In the genomic region with DNA sequence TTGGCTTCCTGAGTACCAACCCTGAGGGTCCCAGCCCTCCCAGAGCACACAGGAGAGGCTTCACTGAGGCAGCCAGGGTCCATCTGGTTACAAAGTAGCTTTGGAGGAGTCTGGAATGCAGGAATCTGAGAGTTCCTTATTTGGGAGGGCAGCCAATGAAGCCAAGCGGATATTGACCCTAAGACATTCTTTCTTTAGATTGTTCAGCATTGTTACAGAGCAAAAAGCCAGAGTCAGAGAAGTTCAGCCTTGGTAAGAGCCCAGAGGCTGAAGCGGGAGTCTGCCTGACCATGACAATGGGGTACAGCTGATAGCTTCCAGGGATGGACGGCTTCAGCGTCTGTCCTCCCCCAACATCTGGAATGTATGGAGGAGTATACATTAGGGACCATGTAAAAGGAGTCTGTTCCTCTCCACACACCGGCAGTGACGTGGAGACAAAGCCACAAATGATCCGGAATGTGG, we compare ENCODE assay signal across 10 mouse cellular contexts. TPM values are rescaled to one million over a fixed set of nuclear protein-coding genes. Genes with fewer than 3 reads are reported as not detected.
DNase-seq lines count a peak whose midpoint lies in the region; ATAC-seq and TF ChIP-seq lines count a peak whose summit lies in the region.
"Had no signal": no experiment of that assay in that cellular context is flagged by ENCODE, and none has a peak within 500 bp of the region (broad histone marks: within the 10 kb centered on the region; RNA-seq: fewer than 3 reads in every experiment).

No protein-coding gene starts in this region.

- H3K9ac ChIP-seq in embryonic facial prominence, embryonic 12.5 days: no peak overlapping the region
- no peak overlapping the region; the same call in 1 of the 2 replicates for H3K9ac ChIP-seq in lung, postnatal 0 days (replicated peaks; ENCODE audit: low read depth)

- no peak for TF ChIP-seq EP300 in lung, postnatal 0 days (IDR thresholded peaks at IDR 0.05)

- H3K9me3 ChIP-seq in embryonic facial prominence, embryonic 12.5 days: no peaks in the 10 kb centered on the region
- no peaks in the 10 kb centered on the region for H3K9me3 ChIP-seq in lung, postnatal 0 days (ENCODE audit: low read length)

- H3K27ac ChIP-seq in gastrocnemius, adult 2 months: peak overlapping the region; percentile 78
- peak overlapping the region; percentile 77 for H3K27ac ChIP-seq in embryonic facial prominence, embryonic 12.5 days
- H3K27ac ChIP-seq in lung, postnatal 0 days (ENCODE audit: low read length): peak overlapping the region; percentile 97

- intact Hi-C loops in gastrocnemius, adult 2 months (cut with DNase I): no loop called here
- intact Hi-C loops in gastrocnemius, postnatal 14 days (cut with DNase I; ENCODE audit: low total_unique reads): no loop called here

- H3K4me3 ChIP-seq in gastrocnemius, adult 2 months: peak overlapping the region; percentile 53
- H3K4me3 ChIP-seq in embryonic facial prominence, embryonic 12.5 days: no peak overlapping the region
- H3K4me3 ChIP-seq in lung, postnatal 0 days (ENCODE audit: low read depth, low read length): peak overlapping the region; percentile 19; the same call in 1 of the 2 replicates
- H3K4me3 ChIP-seq: megakaryocyte, embryonic 14.5 days had no signal

- peaks cover 55% of the 10 kb centered on the region for H3K4me1 ChIP-seq in embryonic facial prominence, embryonic 12.5 days
- H3K4me1 ChIP-seq in lung, postnatal 0 days (ENCODE audit: insufficient read depth, low read depth, low read length): peaks cover 40% of the 10 kb centered on the region

- no peaks in the 10 kb centered on the region for H3K27me3 ChIP-seq in embryonic facial prominence, embryonic 12.5 days
- H3K27me3 ChIP-seq in lung, postnatal 0 days (replicated peaks; ENCODE audit: insufficient read depth, low read length): no peaks in the 10 kb centered on the region

- TF ChIP-seq CTCF in gastrocnemius, adult 2 months (IDR thresholded peaks at IDR 0.05): no peak
- no peak for TF ChIP-seq CTCF in lung, postnatal 0 days (IDR thresholded peaks at IDR 0.05)

- peak; percentile 38; the same call in 1 of the 2 replicates for ATAC-seq in embryonic facial prominence, embryonic 12.5 days (ENCODE audit: insufficient number of reproducible peaks, insufficient read depth, low FRiP score, low TSS enrichment)
- ATAC-seq in lung, postnatal 0 days: peak; percentile 9
- ATAC-seq in erythroid progenitor cell, adult 5-6 weeks (replicated peaks; ENCODE audit: low FRiP score, poor library complexity, severe bottlenecking): no peak

- H3K4me2 ChIP-seq in embryonic facial prominence, embryonic 12.5 days (replicated peaks): 0 out of 2 replicates have a peak overlapping the region, but pooled peaks have one; percentile 27
- peak overlapping the region; percentile 45 for H3K4me2 ChIP-seq in lung, postnatal 0 days (replicated peaks; ENCODE audit: low read depth, low read length)

- DNase-seq in gastrocnemius, adult 2 months: no peak
- DNase-seq in gastrocnemius, postnatal 14 days: no peak
- peak; percentile 44 for DNase-seq in kidney, adult 11 months
- peak; percentile 82 for DNase-seq in lung, postnatal 0 days (ENCODE audit: low spot score)
- DNase-seq in spleen, adult 12 weeks (ENCODE audit: low spot score): no peak
- no peak for DNase-seq in urinary bladder, postnatal 10 days (ENCODE audit: low spot score)

- 0 out of 2 replicates have a peak, but pooled peaks cover 8% of the 10 kb centered on the region for H3K36me3 ChIP-seq in embryonic facial prominence, embryonic 12.5 days
- no peaks in the 10 kb centered on the region for H3K36me3 ChIP-seq in lung, postnatal 0 days (ENCODE audit: insufficient read depth, low read length)

- 20% methylated on average over 7 of the region's 7 CpGs for WGBS in embryonic facial prominence, embryonic 12.5 days
- 25% methylated on average over 7 of the region's 7 CpGs for WGBS in lung, postnatal 0 days

RNA-seq across cellular contexts. Expression of a gene that starts 28.9 kb away (rescaled TPM):
- total RNA-seq in gastrocnemius, adult 2 months (2021): 10 to 100 TPM in 1 of 2 experiments, 1 to 10 TPM in 1; 5.4 to 14.2 TPM
- 10 to 100 TPM; 18.5 to 18.9 TPM for total RNA-seq in gastrocnemius, postnatal 14 days (2021)
- 4.7 and 4.9 TPM in 2 replicates for polyA plus RNA-seq in embryonic facial prominence, embryonic 12.5 days (2016; fragmentation: Nextera tagmentation; extraction: Ambion mirVana)
- polyA plus RNA-seq in lung, postnatal 0 days (2015; fragmentation: Nextera tagmentation; extraction: Ambion mirVana): 6.4 and 6.9 TPM in 2 replicates
- 1.4 TPM in 1 of 2 replicates, not detected in the other for total RNA-seq in erythroid progenitor cell, adult 5-6 weeks (2015; ENCODE audit: low replicate concordance)
- not detected in 2 replicates for total RNA-seq in erythroid progenitor cell, adult 5-6 weeks (2017; ENCODE audit: low replicate concordance)
- total RNA-seq: common myeloid progenitor, adult 5-6 weeks had no signal

RNA-seq across cellular contexts. Expression of a gene that starts 42.1 kb away (rescaled TPM):
- not detected for total RNA-seq in gastrocnemius, adult 2 months (2021)
- not detected for total RNA-seq in gastrocnemius, postnatal 14 days (2021)
- 0.15 TPM in 1 of 2 replicates, not detected in the other for polyA plus RNA-seq in embryonic facial prominence, embryonic 12.5 days (2016; fragmentation: Nextera tagmentation; extraction: Ambion mirVana)
- polyA plus RNA-seq in lung, postnatal 0 days (2015; fragmentation: Nextera tagmentation; extraction: Ambion mirVana): 0.15 TPM in 1 of 2 replicates, not detected in the other
- not detected in 2 replicates for total RNA-seq in erythroid progenitor cell, adult 5-6 weeks (2015; ENCODE audit: low replicate concordance)
- not detected in 2 replicates for total RNA-seq in erythroid progenitor cell, adult 5-6 weeks (2017; ENCODE audit: low replicate concordance)
- total RNA-seq: common myeloid progenitor, adult 5-6 weeks had no signal

Comparison
In these comparisons a context has a peak if more than half of its experiments do, and no peak if none do; other contexts are left out.
1. DNase-seq: peak in kidney, adult 11 months (single experiment) and lung, postnatal 0 days (single experiment); none in gastrocnemius, adult 2 months (single experiment), gastrocnemius, postnatal 14 days (single experiment), spleen, adult 12 weeks (single experiment) and urinary bladder, postnatal 10 days (single experiment).
2. Peak in every context shown above with its lines, with median percentiles within 50 percentile points of each other: H3K27ac ChIP-seq.